Mouse (Mus musculus): Measurements from ENCODE around the gene Vangl1. TPM values are rescaled to one million over a fixed set of nuclear protein-coding genes. Genes with fewer than 3 reads are reported as not detected.

The Vangl1 gene
- total and polyA plus RNA-seq, 3 experiments, result not detected

GRCm38 (mm10) chr3:102122046-102122445 lies 82.4 kb downstream of the Vangl1 start:
- Histone ChIP-seq H3K9ac (ENCODE audit: insufficient read depth, low read depth) (no peak overlapping the region), H3K4me2 (ENCODE audit: insufficient read depth, low read depth, poor library complexity, severe bottlenecking) (no peak overlapping the region), H3K9me3 (replicated peaks; ENCODE audit: low read length) (no peaks in the 10 kb centered on the region), H3K27me3 (replicated peaks) (no peaks in the 10 kb centered on the region), H3K36me3 (replicated peaks in 1 of 2; ENCODE audit: control insufficient read depth in 1 of 2, insufficient read depth in 1 of 2, low read length in 1 of 2) (no peaks in the 10 kb centered on the region), H3K27ac (ENCODE audit: insufficient read depth, low read depth) (no peak overlapping the region), H3K79me2 (replicated peaks; ENCODE audit: control insufficient read depth, extremely low read depth, insufficient read depth, poor library complexity, severe bottlenecking) (no peaks in the 10 kb centered on the region), H3K4me3 (replicated peaks in 1 of 3; ENCODE audit: low read depth in 2 of 3, low read length in 2 of 3, poor library complexity in 1 of 3) (no peak overlapping the region), H3K4me1 (ENCODE audit: control insufficient read depth in 1 of 2, insufficient read depth in 2 of 2) (no peaks in the 10 kb centered on the region)
- in situ Hi-C loops (cut with MboI; ENCODE audit: low pct_ligation_motif_present, low pct_unique_long_range_greater_than_20kb, low sequenced_read_pairs), result no loop called here
- dilution Hi-C loops (cut with MboI; ENCODE audit: extremely low pct_ligation_motif_present, extremely low pct_unique_long_range_greater_than_20kb, low sequenced_read_pairs), result no loop called here
- TF ChIP-seq SMC3 (IDR thresholded peaks at IDR 0.05; ENCODE audit: low read depth, low read length) (peak; percentile 31), MEF2A (IDR thresholded peaks at IDR 0.05; ENCODE audit: borderline replicate concordance, low read depth, low read length) (no peak), CTCF (conservative IDR thresholded peaks at IDR 0.05 in 1 of 2, IDR thresholded peaks at IDR 0.05 in 1 of 2; ENCODE audit: low read depth in 2 of 2, low read length in 2 of 2) (peak; percentile 35 to 49)
- no peak for DNase-seq (ENCODE audit: extremely low read depth)

GRCm38 (mm10) chr3:102120947-102121346 lies 83.5 kb downstream of the Vangl1 start:
- no peaks in the 10 kb centered on the region for H3K9me3 ChIP-seq (replicated peaks; ENCODE audit: low read length)
- H3K4me1 ChIP-seq (ENCODE audit: control insufficient read depth in 1 of 2, insufficient read depth in 2 of 2), result no peaks in the 10 kb centered on the region
- DNase-seq (ENCODE audit: extremely low read depth), result no peak
- no peak overlapping the region for H3K9ac ChIP-seq (ENCODE audit: insufficient read depth, low read depth)
- TF ChIP-seq CTCF (conservative IDR thresholded peaks at IDR 0.05 in 1 of 2, IDR thresholded peaks at IDR 0.05 in 1 of 2; ENCODE audit: low read depth in 2 of 2, low read length in 2 of 2), result peak in 1 of 2 experiments; percentile 16; a peak in 1 of 4 replicates
- TF ChIP-seq MEF2A (IDR thresholded peaks at IDR 0.05; ENCODE audit: borderline replicate concordance, low read depth, low read length), result no peak
- H3K4me2 ChIP-seq (ENCODE audit: insufficient read depth, low read depth, poor library complexity, severe bottlenecking), result no peak overlapping the region
- dilution Hi-C loops (cut with MboI; ENCODE audit: extremely low pct_ligation_motif_present, extremely low pct_unique_long_range_greater_than_20kb, low sequenced_read_pairs), result no loop called here
- in situ Hi-C loops (cut with MboI; ENCODE audit: low pct_ligation_motif_present, low pct_unique_long_range_greater_than_20kb, low sequenced_read_pairs), result no loop called here
- H3K36me3 ChIP-seq (replicated peaks in 1 of 2; ENCODE audit: control insufficient read depth in 1 of 2, insufficient read depth in 1 of 2, low read length in 1 of 2), result no peaks in the 10 kb centered on the region
- H3K4me3 ChIP-seq (replicated peaks in 1 of 3; ENCODE audit: low read depth in 2 of 3, low read length in 2 of 3, poor library complexity in 1 of 3), result no peak overlapping the region
- H3K27ac ChIP-seq (ENCODE audit: insufficient read depth, low read depth), result no peak overlapping the region
- H3K27me3 ChIP-seq (replicated peaks), result no peaks in the 10 kb centered on the region
- H3K79me2 ChIP-seq (replicated peaks; ENCODE audit: control insufficient read depth, extremely low read depth, insufficient read depth, poor library complexity, severe bottlenecking), result no peaks in the 10 kb centered on the region

- no peaks in the 10 kb centered on the region for H3K36me3 ChIP-seq (replicated peaks in 1 of 2; ENCODE audit: control insufficient read depth in 1 of 2, insufficient read depth in 1 of 2, low read length in 1 of 2)
- no peak overlapping the region for H3K9ac ChIP-seq (ENCODE audit: insufficient read depth, low read depth)
- dilution Hi-C loops (cut with MboI; ENCODE audit: extremely low pct_ligation_motif_present, extremely low pct_unique_long_range_greater_than_20kb, low sequenced_read_pairs), result no loop called here
- no peak overlapping the region for H3K4me2 ChIP-seq (ENCODE audit: insufficient read depth, low read depth, poor library complexity, severe bottlenecking)
- H3K4me1 ChIP-seq (ENCODE audit: control insufficient read depth in 1 of 2, insufficient read depth in 2 of 2), result no peaks in the 10 kb centered on the region
- no peak for DNase-seq (ENCODE audit: extremely low read depth)
- no peaks in the 10 kb centered on the region for H3K9me3 ChIP-seq (replicated peaks; ENCODE audit: low read length)
- no peak for TF ChIP-seq UBTF (IDR thresholded peaks at IDR 0.05; ENCODE audit: low read depth, low read length)
- TF ChIP-seq JUND (conservative IDR thresholded peaks at IDR 0.05; ENCODE audit: low read depth, low read length), result no peak
- TF ChIP-seq BHLHE40 (IDR thresholded peaks at IDR 0.05; ENCODE audit: low read depth, low read length), result no peak
- no peak for TF ChIP-seq ELF1 (IDR thresholded peaks at IDR 0.05; ENCODE audit: low read depth, low read length)
- in situ Hi-C loops (cut with MboI; ENCODE audit: low pct_ligation_motif_present, low pct_unique_long_range_greater_than_20kb, low sequenced_read_pairs), result no loop called here
- H3K27me3 ChIP-seq (replicated peaks), result no peaks in the 10 kb centered on the region
- H3K79me2 ChIP-seq (replicated peaks; ENCODE audit: control insufficient read depth, extremely low read depth, insufficient read depth, poor library complexity, severe bottlenecking), result no peaks in the 10 kb centered on the region
- H3K27ac ChIP-seq (ENCODE audit: insufficient read depth, low read depth), result no peak overlapping the region
- H3K4me3 ChIP-seq (replicated peaks in 1 of 3; ENCODE audit: low read depth in 2 of 3, low read length in 2 of 3, poor library complexity in 1 of 3), result no peak overlapping the region
Observed at GRCm38 (mm10) chr3:102111979-102112599, 92.4 kb downstream of the Vangl1 start.

Data from CH12.LX (cell line).